Mouse (Mus musculus): ENCODE measurements around the gene Mri1.

Mri1 gene

GRCm38 (mm10) chr8:84202938-84203917 lies 53.9 kb downstream of the Mri1 start:
- in situ Hi-C loops (cut with MboI, MseI): loop anchor here (5.0 kb wide), 1 partner anchor 454 kb away; no protein-coding TSS in a partner anchor

- in situ Hi-C loops (cut with MboI, MseI): loop anchor here (5.0 kb wide), 1 partner anchor 455 kb away; no protein-coding TSS in a partner anchor
These were observed 54.7 kb downstream of the Mri1 start for GRCm38 (mm10) chr8:84202466-84202865.

- in situ Hi-C loops (cut with MboI, MseI): loop anchor here (5.0 kb wide), 1 partner anchor 456 kb away; no protein-coding TSS in a partner anchor
These were observed 55.4 kb downstream of the Mri1 start for GRCm38 (mm10) chr8:84201545-84202245.

GRCm38 (mm10) chr8:84200652-84201544 lies 56.2 kb downstream of the Mri1 start:
- in situ Hi-C loops (cut with MboI, MseI): loop anchor here (5.0 kb wide), 1 partner anchor 456 kb away; no protein-coding TSS in a partner anchor

GRCm38 (mm10) chr8:84200126-84200555 lies 57.0 kb downstream of the Mri1 start:
- in situ Hi-C loops (cut with MboI, MseI): loop anchor here (5.0 kb wide), 1 partner anchor 457 kb away; no protein-coding TSS in a partner anchor
